Mouse (Mus musculus) hindbrain, embryonic 10.5 days (tissue): Measurements from ENCODE around the gene Ppa1. TPM values are rescaled to one million over a fixed set of nuclear protein-coding genes. Genes with fewer than 3 reads are reported as not detected.
A peak's percentile ranks its signal among the peaks of the same experiment; 100 is the strongest.

ENCODE experiments used
- DNase-seq: peaks from one replicate; pipeline ENCODE4 v3.0.0-alpha.2; 2017; ENCODE audit warnings: low spot score
- H3K27ac ChIP-seq: fragments of 300-500 bp; sonication (generic); 2 replicates; pipeline ENCODE4 v1.5.1; 2016; ENCODE audit warnings: mild to moderate bottlenecking, moderate library complexity
- H3K27me3 ChIP-seq: fragments of 300-500 bp; sonication (generic); 2 replicates; pipeline ENCODE4 v1.6.1; 2016; ENCODE audit warnings: mild to moderate bottlenecking; ENCODE audit not compliant: poor library complexity, insufficient read depth, severe bottlenecking
- H3K36me3 ChIP-seq: fragments of 300-500 bp; sonication (generic); 2 replicates; pipeline ENCODE4 v1.6.1; 2016; ENCODE audit warnings: mild to moderate bottlenecking, moderate library complexity
- H3K4me1 ChIP-seq: fragments of 300-500 bp; sonication (generic); replicated peaks from 2 replicates; pipeline ENCODE4 v1.6.1; 2016; ENCODE audit warnings: mild to moderate bottlenecking
- H3K4me3 ChIP-seq: fragments of 300-500 bp; sonication (generic); 2 replicates; pipeline ENCODE4 v1.5.1; 2016; ENCODE audit warnings: mild to moderate bottlenecking, moderate library complexity
- H3K9me3 ChIP-seq: fragments of 300-500 bp; sonication (generic); 2 replicates; pipeline ENCODE4 v1.6.1; 2016; ENCODE audit warnings: mild to moderate bottlenecking, moderate library complexity
- WGBS: fragments of 180-500 bp; shearing (Covaris S2); methylation state at CpG from one replicate; pipeline ENCODE4 v1.1.7; 2016; 5-methylcytosine and 5-hydroxymethylcytosine counted together
- polyA plus RNA-seq: library from polyadenylated mRNA; unstranded; fragments of >200 nt; fragmentation: Nextera tagmentation; extraction: Ambion mirVana; gene quantifications from 2 replicates; pipeline ENCODE4 v1.2.1, GENCODE M21; 2016

Gene Ppa1
- polyA plus RNA-seq, 1 experiment from 2014 or later, result 293 TPM

DNA sequence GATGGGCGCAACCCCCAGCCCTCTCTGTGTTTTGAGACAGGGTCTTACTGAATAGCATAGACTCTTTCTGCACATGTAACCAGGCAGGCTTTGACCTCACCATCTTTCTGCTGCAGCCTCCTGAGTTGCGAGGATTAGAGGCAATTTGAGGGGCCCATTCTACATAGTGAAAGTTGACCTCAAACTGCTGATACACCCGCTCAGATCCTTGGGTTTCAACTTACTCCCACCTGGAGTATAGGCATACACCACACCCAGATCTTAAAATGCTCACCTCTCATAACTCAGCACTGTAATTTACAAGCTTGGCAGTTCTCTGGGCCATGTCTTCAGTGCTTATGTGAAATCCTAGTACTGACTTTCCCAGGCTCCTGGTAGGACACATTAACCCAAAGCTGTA, 6.8 kb downstream of the Ppa1 start:
- Histone ChIP-seq H3K4me3 (no peak overlapping the region), H3K27me3 (no peaks in the 10 kb centered on the region), H3K27ac (no peak overlapping the region), H3K36me3 (peaks cover 83% of the 10 kb centered on the region), H3K9me3 (no peaks in the 10 kb centered on the region), H3K4me1 (0 out of 2 replicates have a peak, but pooled peaks cover 6% of the 10 kb centered on the region)
- no peak for DNase-seq
- WGBS, result 93% methylated on average over 3 of the region's 3 CpGs

DNA sequence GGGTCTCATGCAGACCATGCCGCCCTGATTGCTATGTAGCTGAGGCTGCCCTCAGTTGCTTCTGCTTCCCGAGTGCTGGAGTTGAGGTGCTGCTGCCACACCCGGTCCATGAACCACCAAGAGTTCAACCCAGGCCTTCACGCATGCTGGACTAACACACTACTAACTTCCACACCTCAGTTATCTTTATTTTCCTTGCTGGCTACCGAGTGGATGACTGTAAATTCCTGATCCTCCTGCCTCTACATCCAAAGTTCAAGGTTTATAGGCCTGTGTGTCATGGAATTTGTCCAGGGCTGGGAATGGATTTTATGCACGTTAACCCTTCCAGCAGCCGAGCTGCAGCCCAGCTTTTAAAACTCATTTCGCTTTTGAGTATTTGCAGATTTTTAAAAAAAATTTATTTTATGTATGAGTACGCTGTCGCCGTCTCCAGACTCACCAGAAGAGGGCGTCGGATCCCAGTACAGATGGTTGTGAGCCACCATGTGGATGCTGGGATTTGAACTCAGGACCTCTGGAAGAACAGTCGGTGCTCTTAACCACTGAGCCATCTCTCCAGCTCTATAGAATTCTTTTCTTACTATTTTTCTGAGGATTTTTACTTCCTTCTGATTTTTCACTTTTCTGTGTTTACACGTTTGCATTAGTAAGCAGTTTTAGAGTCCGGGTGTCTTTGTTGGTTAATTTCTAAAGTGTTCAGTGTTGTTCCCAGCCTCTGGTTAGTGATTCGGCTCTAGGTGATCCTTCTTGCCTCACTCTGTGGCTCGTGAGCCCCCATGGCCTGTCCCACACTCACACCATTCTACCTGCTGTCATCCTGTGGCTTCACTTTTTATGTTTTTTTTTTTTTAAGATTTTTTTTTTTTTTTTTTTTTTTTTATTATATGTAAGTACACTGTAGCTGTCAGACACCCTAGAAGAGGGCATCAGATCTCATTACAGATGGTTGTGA, 8.9 kb downstream of the Ppa1 start:
- H3K27ac ChIP-seq, result no peak overlapping the region
- peaks cover 85% of the 10 kb centered on the region for H3K36me3 ChIP-seq
- 93% methylated on average over 18 of the region's 18 CpGs for WGBS

DNA sequence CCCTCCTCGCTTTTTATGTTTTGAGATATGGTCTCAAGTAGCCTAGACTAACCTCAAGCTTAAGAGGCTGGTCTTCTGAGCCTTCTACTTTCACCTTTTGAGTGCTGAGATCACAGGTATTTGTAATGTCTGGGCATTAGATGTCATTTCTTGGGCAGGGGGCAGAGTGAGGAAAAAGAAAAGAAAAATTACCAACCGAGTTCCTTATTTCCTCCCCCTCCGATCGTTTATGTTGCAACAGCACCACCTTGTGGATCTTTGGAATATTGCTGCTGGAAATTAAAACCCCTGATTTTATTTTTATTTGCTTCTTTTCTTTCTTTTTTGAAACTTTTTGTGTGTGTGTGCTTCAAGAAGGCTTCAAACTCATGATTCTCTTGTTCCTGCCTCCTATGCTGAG, 9.6 kb downstream of the Ppa1 start:
- H3K9me3 ChIP-seq, result no peaks in the 10 kb centered on the region
- peaks cover 85% of the 10 kb centered on the region for H3K36me3 ChIP-seq
- H3K4me3 ChIP-seq, result no peak overlapping the region
- peak; percentile 12 for DNase-seq
- no peaks in the 10 kb centered on the region for H3K27me3 ChIP-seq
- no peak overlapping the region for H3K27ac ChIP-seq
- H3K4me1 ChIP-seq, result no peaks in the 10 kb centered on the region
- 30% methylated on average over 4 of the region's 4 CpGs for WGBS

More for the DNA sequence above, 8.9 kb downstream of the Ppa1 start:
- Histone ChIP-seq H3K27me3 (no peaks in the 10 kb centered on the region), H3K9me3 (no peaks in the 10 kb centered on the region), H3K4me3 (no peak overlapping the region), H3K4me1 (no peaks in the 10 kb centered on the region)
- no peak for DNase-seq

DNA sequence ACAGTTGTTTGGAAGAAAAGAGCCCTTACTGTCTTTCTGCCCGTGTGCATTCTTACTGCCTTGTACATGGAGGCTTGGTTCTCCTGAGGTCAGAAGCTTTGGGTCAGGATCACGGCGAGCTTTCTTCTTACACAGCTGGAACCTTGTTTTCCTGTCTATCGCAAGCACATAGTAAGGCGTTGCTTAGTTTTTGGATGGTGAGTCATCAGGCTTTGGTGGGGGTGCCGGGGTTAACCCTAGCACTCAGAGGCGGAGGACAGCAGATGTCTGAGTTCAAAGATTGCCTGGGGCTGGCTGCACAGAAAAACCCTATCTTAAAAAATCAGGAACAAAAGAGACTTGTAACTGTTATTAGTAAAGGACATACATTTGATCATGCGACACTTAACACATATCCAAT, 13.5 kb downstream of the Ppa1 start:
- H3K27me3 ChIP-seq, result no peaks in the 10 kb centered on the region
- 86% methylated on average over 8 of the region's 8 CpGs for WGBS
- no peak for DNase-seq
- H3K36me3 ChIP-seq, result peaks cover 88% of the 10 kb centered on the region
- H3K4me1 ChIP-seq, result no peaks in the 10 kb centered on the region
- no peaks in the 10 kb centered on the region for H3K9me3 ChIP-seq
- H3K27ac ChIP-seq, result no peak overlapping the region
- H3K4me3 ChIP-seq, result no peak overlapping the region

DNA sequence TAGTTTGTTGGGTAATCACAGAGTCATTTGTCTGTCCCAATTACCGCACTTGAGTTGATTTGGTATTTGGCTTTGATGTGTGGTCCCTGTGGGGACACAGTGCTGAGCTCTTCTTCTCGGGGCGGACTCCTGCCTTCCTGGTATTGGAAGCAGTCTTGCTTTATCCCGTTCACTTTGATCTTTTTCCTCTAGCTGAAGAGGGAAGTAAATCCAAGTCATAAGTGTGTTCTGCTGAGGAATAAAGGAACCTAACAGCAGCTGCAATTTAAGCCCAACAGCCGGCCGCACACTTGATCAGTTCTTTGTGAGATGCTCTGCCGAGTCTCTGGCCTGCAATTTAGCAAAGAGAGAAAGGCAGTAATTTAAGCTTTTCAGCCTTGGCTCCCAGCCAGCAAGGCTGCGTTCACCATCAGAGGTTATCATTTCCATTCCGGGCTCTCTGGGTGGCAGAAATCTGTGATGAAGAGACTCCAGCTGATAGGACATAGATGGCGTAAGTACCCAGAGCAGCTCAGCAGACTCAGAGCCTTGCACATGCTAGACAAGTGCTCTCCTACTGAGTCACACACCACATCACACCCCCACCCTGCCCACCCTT, 14.1 kb downstream of the Ppa1 start:
- Histone ChIP-seq H3K27me3 (no peaks in the 10 kb centered on the region), H3K4me1 (no peaks in the 10 kb centered on the region), H3K36me3 (peaks cover 88% of the 10 kb centered on the region), H3K4me3 (no peak overlapping the region), H3K27ac (no peak overlapping the region), H3K9me3 (no peaks in the 10 kb centered on the region)
- WGBS, result 86% methylated on average over 10 of the region's 10 CpGs
- DNase-seq, result no peak

DNA sequence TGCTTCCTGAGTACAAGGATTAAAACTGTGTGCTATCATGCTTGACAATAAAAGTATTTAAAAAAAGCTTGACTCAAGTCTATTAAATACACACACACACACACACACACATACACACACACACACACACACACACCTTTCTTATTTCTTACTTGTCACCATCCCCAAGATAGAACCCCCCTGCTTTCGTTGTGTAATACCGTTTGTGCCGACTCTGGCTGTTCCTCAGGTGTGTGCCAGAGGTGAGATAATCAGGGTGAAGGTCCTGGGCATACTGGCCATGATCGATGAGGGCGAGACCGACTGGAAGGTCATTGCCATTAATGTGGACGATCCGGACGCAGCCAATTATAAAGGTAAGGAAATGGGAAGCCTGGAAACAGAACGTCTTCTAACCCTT, 16.8 kb downstream of the Ppa1 start:
- H3K4me1 ChIP-seq, result no peaks in the 10 kb centered on the region
- peaks cover 99% of the 10 kb centered on the region for H3K36me3 ChIP-seq
- H3K4me3 ChIP-seq, result no peak overlapping the region
- WGBS, result 95% methylated on average over 10 of the region's 10 CpGs
- H3K27ac ChIP-seq, result no peak overlapping the region
- H3K27me3 ChIP-seq, result no peaks in the 10 kb centered on the region
- DNase-seq, result no peak
- H3K9me3 ChIP-seq, result no peaks in the 10 kb centered on the region

DNA sequence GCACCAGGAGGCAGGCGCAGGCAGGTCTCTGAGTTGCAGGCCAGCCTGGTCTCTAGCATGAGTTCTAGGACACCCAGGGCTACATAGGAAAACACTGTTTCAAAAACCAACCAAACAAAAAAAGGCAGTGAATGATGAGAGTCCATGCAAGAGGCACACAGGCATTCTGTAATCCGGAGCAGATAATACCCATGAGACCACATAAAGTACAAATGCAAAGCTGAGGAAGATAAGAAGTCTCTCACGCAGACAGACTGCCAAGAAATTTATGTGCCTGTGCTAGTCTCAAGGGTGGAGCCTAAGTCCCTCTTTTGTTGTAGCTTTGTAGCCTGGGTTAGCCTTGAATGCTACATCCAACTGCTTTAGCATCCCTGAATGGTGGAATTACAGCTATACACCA, 17.3 kb downstream of the Ppa1 start:
- Histone ChIP-seq H3K27me3 (no peaks in the 10 kb centered on the region), H3K4me3 (no peak overlapping the region), H3K4me1 (no peaks in the 10 kb centered on the region), H3K9me3 (no peaks in the 10 kb centered on the region), H3K27ac (no peak overlapping the region), H3K36me3 (peaks cover 99% of the 10 kb centered on the region)
- DNase-seq, result no peak
- WGBS, result 97% methylated on average over 3 of the region's 3 CpGs

DNA sequence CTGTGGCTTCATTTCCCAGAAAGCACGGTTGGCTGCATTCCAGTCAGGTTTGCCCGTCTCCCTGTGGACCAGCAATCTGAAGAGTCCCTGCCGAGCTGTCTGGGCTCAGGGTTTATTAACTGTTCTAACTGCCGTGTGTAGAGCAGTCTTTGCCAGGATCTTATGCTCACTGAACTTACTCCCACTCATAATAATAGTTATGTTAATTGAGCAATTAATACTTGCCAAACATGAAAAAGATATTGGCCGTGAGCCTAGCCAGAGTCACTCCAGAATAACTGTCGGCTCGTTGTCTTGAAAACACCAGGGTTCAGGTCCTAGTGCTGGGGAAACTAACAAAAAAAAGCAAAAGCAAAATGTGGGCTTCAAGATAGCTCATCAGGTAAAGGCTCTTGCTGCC, 20.9 kb downstream of the Ppa1 start:
- Histone ChIP-seq H3K4me1 (no peaks in the 10 kb centered on the region), H3K36me3 (peaks cover 97% of the 10 kb centered on the region), H3K27me3 (no peaks in the 10 kb centered on the region), H3K27ac (no peak overlapping the region), H3K9me3 (no peaks in the 10 kb centered on the region), H3K4me3 (no peak overlapping the region)
- no peak for DNase-seq
- 87% methylated on average over 7 of the region's 7 CpGs for WGBS

DNA sequence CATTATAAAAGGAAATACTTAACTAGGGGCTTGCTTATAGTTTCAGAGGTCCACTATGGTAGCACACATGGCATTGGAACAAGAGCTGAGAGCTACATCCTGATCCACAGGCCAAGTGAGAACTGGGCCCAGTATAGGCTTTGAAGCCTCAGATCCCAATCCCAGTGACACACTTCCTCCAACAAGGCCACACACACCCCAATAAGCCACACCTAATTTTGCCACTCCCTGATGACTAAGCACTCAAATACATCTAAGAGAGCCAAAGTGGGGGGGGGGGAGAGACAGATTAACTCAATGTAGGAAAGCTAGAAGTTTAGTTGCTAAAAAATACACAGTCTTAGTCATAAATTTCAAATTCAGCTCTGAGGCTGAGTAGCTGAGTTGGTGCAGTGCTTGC, 21.5 kb downstream of the Ppa1 start:
- Histone ChIP-seq H3K27me3 (no peaks in the 10 kb centered on the region), H3K27ac (no peak overlapping the region), H3K4me3 (no peak overlapping the region), H3K9me3 (no peaks in the 10 kb centered on the region), H3K4me1 (no peaks in the 10 kb centered on the region), H3K36me3 (peaks cover 97% of the 10 kb centered on the region)
- DNase-seq, result no peak

DNA sequence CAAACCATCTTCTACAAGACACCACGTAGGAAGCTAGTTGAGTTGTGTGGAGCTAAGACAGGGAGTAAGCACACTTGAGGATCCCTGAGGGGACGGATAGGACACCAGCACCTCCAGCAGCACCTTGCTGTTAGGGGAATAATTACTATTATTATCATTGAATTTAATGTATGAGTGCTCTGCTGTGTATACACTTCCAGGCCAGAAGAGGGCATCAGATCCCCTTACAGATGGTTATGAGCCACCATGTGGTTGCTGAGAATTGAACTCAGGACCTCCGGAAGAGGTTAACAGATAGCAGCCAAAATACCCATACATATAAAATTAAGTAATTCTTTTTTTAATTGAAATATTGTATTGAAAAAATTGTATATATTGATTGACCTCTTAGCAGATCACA, 22.4 kb downstream of the Ppa1 start:
- H3K27me3 ChIP-seq, result no peaks in the 10 kb centered on the region
- H3K9me3 ChIP-seq, result no peaks in the 10 kb centered on the region
- H3K4me3 ChIP-seq, result no peak overlapping the region
- no peak for DNase-seq
- no peak overlapping the region for H3K27ac ChIP-seq
- WGBS, result 91% methylated on average over 3 of the region's 3 CpGs
- peaks cover 95% of the 10 kb centered on the region for H3K36me3 ChIP-seq
- no peaks in the 10 kb centered on the region for H3K4me1 ChIP-seq

DNA sequence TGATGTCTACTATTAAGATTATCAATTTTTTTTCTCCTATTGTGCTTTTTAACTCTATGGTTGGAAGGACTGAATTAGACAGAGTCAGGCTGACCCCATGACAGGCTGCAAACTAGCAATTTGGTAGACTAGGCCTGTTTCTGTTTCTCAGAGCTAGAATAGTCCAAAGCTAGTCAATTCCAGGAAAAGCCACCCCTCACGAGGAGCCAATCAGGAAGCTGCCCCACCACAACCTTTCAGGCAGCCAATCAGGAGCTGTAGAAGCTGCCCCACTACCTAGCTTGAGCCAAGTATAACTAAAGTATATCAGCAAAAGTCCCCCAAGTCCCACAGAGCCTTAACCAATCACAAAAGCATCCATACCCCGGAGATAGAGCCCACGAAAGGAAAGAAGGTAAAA, 27.6 kb downstream of the Ppa1 start:
- H3K4me3 ChIP-seq, result no peak overlapping the region
- DNase-seq, result no peak
- H3K27me3 ChIP-seq, result no peaks in the 10 kb centered on the region
- 88% methylated on average over 3 of the region's 3 CpGs for WGBS
- peaks cover 12% of the 10 kb centered on the region for H3K4me1 ChIP-seq
- no peaks in the 10 kb centered on the region for H3K9me3 ChIP-seq
- no peak overlapping the region for H3K27ac ChIP-seq
- peaks cover 48% of the 10 kb centered on the region for H3K36me3 ChIP-seq

DNA sequence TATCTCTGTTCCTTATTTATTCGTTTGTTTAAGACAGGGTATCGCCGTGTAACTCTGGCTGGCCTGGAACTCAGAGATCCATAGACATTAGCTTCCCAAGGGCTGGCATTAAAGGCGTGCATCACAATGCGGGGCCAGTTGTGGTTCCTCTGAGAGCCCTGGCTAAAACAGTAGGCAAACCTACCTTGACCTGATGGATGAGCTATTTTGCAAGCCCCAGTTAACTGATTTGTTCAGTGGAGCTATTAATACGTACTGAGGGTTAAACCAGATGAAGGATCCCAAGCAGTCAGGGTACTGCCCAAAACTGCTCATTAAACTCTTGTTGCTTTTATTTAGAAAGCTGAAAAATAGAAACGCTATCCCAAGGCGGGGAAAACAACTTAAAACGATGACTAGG, 31.2 kb downstream of the Ppa1 start:
- H3K27ac ChIP-seq, result peak overlapping the region; percentile 93
- peaks cover 21% of the 10 kb centered on the region for H3K36me3 ChIP-seq
- WGBS, result 37% methylated on average over 9 of the region's 9 CpGs
- peaks cover 22% of the 10 kb centered on the region for H3K4me1 ChIP-seq
- no peak for DNase-seq
- H3K27me3 ChIP-seq, result no peaks in the 10 kb centered on the region
- H3K9me3 ChIP-seq, result no peaks in the 10 kb centered on the region
- peak overlapping the region; percentile 78 for H3K4me3 ChIP-seq
